Mouse (Mus musculus) MEL (cell line): ENCODE measurements around the gene Dhx40.

Source experiments
- CTCF ChIP-seq, 3 experiments: IDR thresholded peaks in 2 of 3; conservative IDR thresholded peaks in 1 of 3; 2 replicates each; pipeline ENCODE4 v1.5.1; 2011 to 2012; ENCODE audit warnings: low read length in 3 of 3, low read depth in 2 of 3, mild to moderate bottlenecking in 2 of 3, improper control_type of control experiment in 1 of 3, inconsistent platforms in 1 of 3, mixed read lengths in 1 of 3, moderate library complexity in 1 of 3; ENCODE audit not compliant: control insufficient read depth in 1 of 3, insufficient read depth in 1 of 3, poor library complexity in 1 of 3, severe bottlenecking in 1 of 3
- E2F4 ChIP-seq: IDR thresholded peaks from 2 replicates; pipeline ENCODE4 v1.6.1; 2011; ENCODE audit warnings: low read depth, low read length, improper control_type of control experiment, borderline replicate concordance
- ELF1 ChIP-seq: IDR thresholded peaks from 2 replicates; pipeline ENCODE4 v1.6.1; 2014; ENCODE audit warnings: low read depth, mild to moderate bottlenecking, inconsistent platforms, low read length, improper control_type of control experiment, moderate library complexity
- EP300 ChIP-seq, 2 experiments: IDR thresholded peaks; 2 replicates each; pipeline ENCODE4 v1.6.1; 2011; ENCODE audit warnings: improper control_type of control experiment in 2 of 2, low read length in 2 of 2, low read depth in 1 of 2, mild to moderate bottlenecking in 1 of 2

DNA sequence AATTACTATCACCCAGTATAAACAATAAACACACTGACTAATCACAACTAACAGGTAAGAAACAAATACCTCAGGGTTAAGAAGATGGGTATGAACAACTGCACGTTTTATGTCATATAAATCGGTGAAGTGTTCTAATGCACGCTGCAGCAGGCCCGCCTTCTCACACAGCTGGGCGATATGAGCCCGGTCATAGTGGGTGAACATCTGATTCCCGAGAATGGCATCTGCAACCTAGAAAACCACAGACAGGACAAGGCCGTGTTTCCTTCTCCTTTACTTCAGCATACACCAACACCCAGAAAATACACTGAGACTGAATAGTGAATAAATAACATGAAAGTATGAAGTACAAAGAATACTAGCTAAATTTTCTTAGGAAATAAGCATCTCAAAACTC lies 88.2 kb downstream of the Dhx40 start:
- no peak for TF ChIP-seq ELF1
- no peak for TF ChIP-seq E2F4
- TF ChIP-seq CTCF (IDR thresholded peaks at IDR 0.05 in 2 of 3, conservative IDR thresholded peaks at IDR 0.05 in 1 of 3; ENCODE audit: control insufficient read depth in 1 of 3, insufficient read depth in 1 of 3, low read depth in 2 of 3, low read length in 3 of 3, poor library complexity in 1 of 3, severe bottlenecking in 1 of 3) = no peak
- TF ChIP-seq EP300 (IDR thresholded peaks at IDR 0.05; ENCODE audit: low read depth in 1 of 2, low read length in 2 of 2) = no peak
